Mouse (Mus musculus): ENCODE data around the gene Gm3045. TPM values are rescaled to one million over a fixed set of nuclear protein-coding genes. Genes with fewer than 3 reads are reported as not detected.

The Gm3045 gene
- polyA plus RNA-seq, 2 experiments = not detected

- no peak within 1 kb of the TSS for H3K27ac ChIP-seq
- H3K36me3 ChIP-seq (replicated peaks; ENCODE audit: control insufficient read depth, insufficient read depth, low read depth) = no peaks in the 10 kb centered on the region
- ATAC-seq (ENCODE audit: insufficient read depth) (no peak), DNase-seq (ENCODE audit: low read depth in 3 of 3, low spot score in 3 of 3) (no peak)
- H3K9ac ChIP-seq (replicated peaks) = no peak within 1 kb of the TSS
- peaks cover 0 to 2% of the 10 kb centered on the region in 2 experiments; a peak in 1 of 4 replicates for H3K4me1 ChIP-seq (replicated peaks; ENCODE audit: control insufficient read depth in 2 of 2, insufficient read depth in 2 of 2, low read length in 1 of 2)
- no peaks in the 10 kb centered on the region for H3K27me3 ChIP-seq (ENCODE audit: control insufficient read depth, insufficient read depth, low read length)
- no peaks in the 10 kb centered on the region for H3K9me3 ChIP-seq (ENCODE audit: control insufficient read depth, low read length)
- WGBS (ENCODE audit: insufficient replicate concordance) = 49% methylated on average over 3 of the region's 3 CpGs
- TF ChIP-seq CTCF (IDR thresholded peaks at IDR 0.05; ENCODE audit: low read depth) (no peak), EP300 (IDR thresholded peaks at IDR 0.05; ENCODE audit: low read depth) (no peak)
- no peak within 1 kb of the TSS for H3K4me2 ChIP-seq (ENCODE audit: low read depth)
- no peak within 1 kb of the TSS for H3K4me3 ChIP-seq (ENCODE audit: insufficient read depth in 1 of 2, low read depth in 2 of 2, low read length in 2 of 2)
Measured at GRCm38 (mm10) chr13:56482146-56482545, 55.8 kb downstream of the Gm3045 start, which contains the start of gene Il9. Il9 (minus strand) TSS chr13:56482246.

Other genes starting within 250 kb of the Gm3045 start
- 3.2 and 3.9 TPM in 2 replicates for gene Tifab, start 247.7 kb upstream of the Gm3045 start, polyA plus RNA-seq (2012; rRNA removed)
- gene Tifab, start 247.7 kb upstream of the Gm3045 start, polyA plus RNA-seq (2014; fragmentation: Nextera tagmentation; extraction: Ambion mirVana) = 1.7 and 3.0 TPM in 2 replicates
- not detected in 2 replicates for gene Neurog1, start 174.4 kb upstream of the Gm3045 start, polyA plus RNA-seq (2012; rRNA removed)
- not detected in 2 replicates for gene Neurog1, start 174.4 kb upstream of the Gm3045 start, polyA plus RNA-seq (2014; fragmentation: Nextera tagmentation; extraction: Ambion mirVana)
- gene Cxcl14, start 130.0 kb upstream of the Gm3045 start, polyA plus RNA-seq (2012; rRNA removed) = 0.10 and 0.20 TPM in 2 replicates
- not detected in 2 replicates for gene Cxcl14, start 130.0 kb upstream of the Gm3045 start, polyA plus RNA-seq (2014; fragmentation: Nextera tagmentation; extraction: Ambion mirVana)
- 0.67 and 0.74 TPM in 2 replicates for gene Slc25a48, start 11.8 kb downstream of the Gm3045 start, polyA plus RNA-seq (2012; rRNA removed)
- 0.63 and 0.81 TPM in 2 replicates for gene Slc25a48, start 11.8 kb downstream of the Gm3045 start, polyA plus RNA-seq (2014; fragmentation: Nextera tagmentation; extraction: Ambion mirVana)
- gene Il9, start 55.7 kb downstream of the Gm3045 start, polyA plus RNA-seq (2012; rRNA removed) = not detected in 2 replicates
- not detected in 2 replicates for gene Il9, start 55.7 kb downstream of the Gm3045 start, polyA plus RNA-seq (2014; fragmentation: Nextera tagmentation; extraction: Ambion mirVana)
- gene Fbxl21, start 95.9 kb downstream of the Gm3045 start, polyA plus RNA-seq (2012; rRNA removed) = 0.28 and 0.35 TPM in 2 replicates
- 0.63 and 1.0 TPM in 2 replicates for gene Fbxl21, start 95.9 kb downstream of the Gm3045 start, polyA plus RNA-seq (2014; fragmentation: Nextera tagmentation; extraction: Ambion mirVana)
- gene Lect2, start 121.9 kb downstream of the Gm3045 start, polyA plus RNA-seq (2012; rRNA removed) = 22.5 and 29.8 TPM in 2 replicates
- gene Lect2, start 121.9 kb downstream of the Gm3045 start, polyA plus RNA-seq (2014; fragmentation: Nextera tagmentation; extraction: Ambion mirVana) = 53.1 and 57.7 TPM in 2 replicates
- 5.0 and 6.1 TPM in 2 replicates for gene Tgfbi, start 182.9 kb downstream of the Gm3045 start, polyA plus RNA-seq (2012; rRNA removed)
- 6.1 and 6.7 TPM in 2 replicates for gene Tgfbi, start 182.9 kb downstream of the Gm3045 start, polyA plus RNA-seq (2014; fragmentation: Nextera tagmentation; extraction: Ambion mirVana)

All from liver, embryonic 14.5 days (tissue).